Mouse (Mus musculus): Measurements from ENCODE around the gene Spen.
"Not testable (repeated sequence)": the region's sequence is repeated elsewhere in the genome, so short reads cannot be mapped to it uniquely, and the experiment has no call there.

The Spen gene

GRCm38 (mm10) chr4:141559898-141560263 lies 21.5 kb upstream of the Spen start:
- no peak for DNase-seq (ENCODE audit: extremely low read depth, low read depth, low spot score)

GRCm38 (mm10) chr4:141559131-141559897 lies 20.9 kb upstream of the Spen start:
- DNase-seq (ENCODE audit: extremely low read depth, low read depth, low spot score), result peak; percentile 88

- DNase-seq (ENCODE audit: extremely low read depth, low read depth, low spot score), result no peak
Observed at GRCm38 (mm10) chr4:141558658-141559057, 20.3 kb upstream of the Spen start.

GRCm38 (mm10) chr4:141556163-141556562 lies 17.8 kb upstream of the Spen start:
- not testable (repeated sequence) for DNase-seq (ENCODE audit: extremely low read depth, low read depth, low spot score)

- DNase-seq (ENCODE audit: extremely low read depth, low read depth, low spot score), result not testable (repeated sequence)
Observed at GRCm38 (mm10) chr4:141554255-141554865, 16.0 kb upstream of the Spen start.

GRCm38 (mm10) chr4:141552484-141552883 lies 14.1 kb upstream of the Spen start:
- no peak for DNase-seq (ENCODE audit: extremely low read depth, low read depth, low spot score)

GRCm38 (mm10) chr4:141547299-141547698 lies 8.9 kb upstream of the Spen start:
- no peak for DNase-seq (ENCODE audit: extremely low read depth, low read depth, low spot score)

GRCm38 (mm10) chr4:141546334-141547200 lies 8.2 kb upstream of the Spen start:
- DNase-seq (ENCODE audit: extremely low read depth, low read depth, low spot score), result no peak

- DNase-seq (ENCODE audit: extremely low read depth, low read depth, low spot score), result no peak
Observed at GRCm38 (mm10) chr4:141545743-141546333, 7.4 kb upstream of the Spen start.

- DNase-seq (ENCODE audit: extremely low read depth, low read depth, low spot score), result no peak
Observed at GRCm38 (mm10) chr4:141545071-141545742, 6.8 kb upstream of the Spen start.

- DNase-seq (ENCODE audit: extremely low read depth, low read depth, low spot score), result no peak
Observed at GRCm38 (mm10) chr4:141544536-141544935, 6.1 kb upstream of the Spen start.

- DNase-seq (ENCODE audit: extremely low read depth, low read depth, low spot score), result no peak
Observed at GRCm38 (mm10) chr4:141543593-141543992, 5.2 kb upstream of the Spen start.

- DNase-seq (ENCODE audit: extremely low read depth, low read depth, low spot score), result no peak
Observed at GRCm38 (mm10) chr4:141541851-141542250, 3.5 kb upstream of the Spen start.

GRCm38 (mm10) chr4:141540844-141541243 lies 2.4 kb upstream of the Spen start:
- no peak for DNase-seq (ENCODE audit: extremely low read depth, low read depth, low spot score)

GRCm38 (mm10) chr4:141539213-141539767 lies 893 bp upstream of the Spen start:
- DNase-seq (ENCODE audit: extremely low read depth, low read depth, low spot score), result no peak

GRCm38 (mm10) chr4:141537706-141538407 lies 540 bp downstream of the Spen start:
- no peak for DNase-seq (ENCODE audit: extremely low read depth, low read depth, low spot score)

GRCm38 (mm10) chr4:141537226-141537610 lies 1.2 kb downstream of the Spen start:
- no peak for DNase-seq (ENCODE audit: extremely low read depth, low read depth, low spot score)

GRCm38 (mm10) chr4:141536291-141537225 lies 1.8 kb downstream of the Spen start:
- DNase-seq (ENCODE audit: extremely low read depth, low read depth, low spot score), result no peak
